Mouse (Mus musculus) testis, adult 2 months (tissue): ENCODE measurements around the gene Dpp7.

Experiments used
- CTCF ChIP-seq: fragments of 200-500 bp; IDR thresholded peaks from 2 replicates; pipeline ENCODE4 v1.5.1; 2012; ENCODE audit warnings: low read depth, mild to moderate bottlenecking, inconsistent platforms, low read length, moderate library complexity; ENCODE audit not compliant: control insufficient read depth, insufficient read depth, insufficient replicate concordance
- POLR2A ChIP-seq: fragments of 200-500 bp; IDR thresholded peaks from 2 replicates; pipeline ENCODE4 v1.6.1; 2012; ENCODE audit warnings: low read depth, mild to moderate bottlenecking, inconsistent platforms, low read length, moderate library complexity; ENCODE audit not compliant: control insufficient read depth

- TF ChIP-seq CTCF (no peak), POLR2A (no peak)
These were observed at the start of gene Dpp7 for GRCm38 (mm10) chr2:25356208-25357079.
